Mouse (Mus musculus): ENCODE results near the gene Dnajb8. TPM values are rescaled to one million over a fixed set of nuclear protein-coding genes. Genes with fewer than 3 reads are reported as not detected.

Dnajb8 gene
- not detected for polyA plus RNA-seq (2014; fragmentation: Illumina TruSeq; extraction: RNeasy Lipid Tissue Mini Kit (QIAGEN cat#74804); ENCODE audit: low read depth, low replicate concordance)

GRCm38 (mm10) chr6:88221968-88222367, at the start of gene Dnajb8:
Gene Dnajb8 (plus strand): TSS chr6:88222268.

GRCm38 (mm10) chr6:88193433-88194052, 28.5 kb upstream of the Dnajb8 start, which contains the start of gene Gata2:
Gene Gata2 (plus strand): TSS chr6:88193891.

Other genes with a start within 250 kb of the Dnajb8 start
- not detected for gene H1fx, start 240.6 kb upstream of the Dnajb8 start, polyA plus RNA-seq (2014; fragmentation: Illumina TruSeq; extraction: RNeasy Lipid Tissue Mini Kit (QIAGEN cat#74804); ENCODE audit: low read depth, low replicate concordance)
- gene Rab7, start 177.0 kb upstream of the Dnajb8 start, polyA plus RNA-seq (2014; fragmentation: Illumina TruSeq; extraction: RNeasy Lipid Tissue Mini Kit (QIAGEN cat#74804); ENCODE audit: low read depth, low replicate concordance) = 290 TPM
- 114 TPM for gene Rpn1, start 137.8 kb upstream of the Dnajb8 start, polyA plus RNA-seq (2014; fragmentation: Illumina TruSeq; extraction: RNeasy Lipid Tissue Mini Kit (QIAGEN cat#74804); ENCODE audit: low read depth, low replicate concordance)
- 0.85 TPM for gene Gata2, start 28.4 kb upstream of the Dnajb8 start, polyA plus RNA-seq (2014; fragmentation: Illumina TruSeq; extraction: RNeasy Lipid Tissue Mini Kit (QIAGEN cat#74804); ENCODE audit: low read depth, low replicate concordance)
- 0.63 TPM for gene Eefsec, start 224.3 kb downstream of the Dnajb8 start, polyA plus RNA-seq (2014; fragmentation: Illumina TruSeq; extraction: RNeasy Lipid Tissue Mini Kit (QIAGEN cat#74804); ENCODE audit: low read depth, low replicate concordance)
- 5.5 TPM for gene Ruvbl1, start 243.1 kb downstream of the Dnajb8 start, polyA plus RNA-seq (2014; fragmentation: Illumina TruSeq; extraction: RNeasy Lipid Tissue Mini Kit (QIAGEN cat#74804); ENCODE audit: low read depth, low replicate concordance)